Mouse (Mus musculus): ENCODE data around the gene Lrrc1.
A peak's percentile ranks its signal among the peaks of the same experiment; 100 is the strongest.

Gene Lrrc1

GRCm38 (mm10) chr9:77502171-77502547 is 42.5 kb downstream of the Lrrc1 start:
- no peak for DNase-seq (ENCODE audit: low spot score in 2 of 2)

GRCm38 (mm10) chr9:77499084-77499483 is 45.6 kb downstream of the Lrrc1 start:
- DNase-seq (ENCODE audit: low spot score in 2 of 2) = no peak

GRCm38 (mm10) chr9:77498406-77498805 is 46.3 kb downstream of the Lrrc1 start:
- DNase-seq (ENCODE audit: low spot score in 2 of 2) = no peak

- DNase-seq (ENCODE audit: low spot score in 2 of 2) = no peak
Observed at GRCm38 (mm10) chr9:77497173-77497572, 47.5 kb downstream of the Lrrc1 start.

GRCm38 (mm10) chr9:77496540-77497062 is 48.1 kb downstream of the Lrrc1 start:
- DNase-seq (ENCODE audit: low spot score in 2 of 2) = no peak

- no peak for DNase-seq (ENCODE audit: low spot score in 2 of 2)
Observed at GRCm38 (mm10) chr9:77494307-77494706, 50.4 kb downstream of the Lrrc1 start.

GRCm38 (mm10) chr9:77488611-77489010 is 56.1 kb downstream of the Lrrc1 start:
- no peak for DNase-seq (ENCODE audit: low spot score in 2 of 2)

GRCm38 (mm10) chr9:77487427-77487826 is 57.2 kb downstream of the Lrrc1 start:
- DNase-seq (ENCODE audit: low spot score in 2 of 2) = no peak

- no peak for DNase-seq (ENCODE audit: low spot score in 2 of 2)
Observed at GRCm38 (mm10) chr9:77485915-77486314, 58.8 kb downstream of the Lrrc1 start.

GRCm38 (mm10) chr9:77484751-77485150 is 59.9 kb downstream of the Lrrc1 start:
- DNase-seq (ENCODE audit: low spot score in 2 of 2) = no peak

- no peak for DNase-seq (ENCODE audit: low spot score in 2 of 2)
Observed at GRCm38 (mm10) chr9:77483559-77483958, 61.1 kb downstream of the Lrrc1 start.

- no peak for DNase-seq (ENCODE audit: low spot score in 2 of 2)
Observed at GRCm38 (mm10) chr9:77482281-77482680, 62.4 kb downstream of the Lrrc1 start.

GRCm38 (mm10) chr9:77481380-77481779 is 63.3 kb downstream of the Lrrc1 start:
- no peak for DNase-seq (ENCODE audit: low spot score in 2 of 2)

- DNase-seq (ENCODE audit: low spot score in 2 of 2) = peak; percentile 44 to 50
Observed at GRCm38 (mm10) chr9:77480574-77481319, 63.9 kb downstream of the Lrrc1 start.

- no peak for DNase-seq (ENCODE audit: low spot score in 2 of 2)
Observed at GRCm38 (mm10) chr9:77480001-77480400, 64.7 kb downstream of the Lrrc1 start.

GRCm38 (mm10) chr9:77478166-77478920 is 66.3 kb downstream of the Lrrc1 start:
- no peak for DNase-seq (ENCODE audit: low spot score in 2 of 2)

- no peak for DNase-seq (ENCODE audit: low spot score in 2 of 2)
Observed at GRCm38 (mm10) chr9:77474535-77474934, 70.1 kb downstream of the Lrrc1 start.

- DNase-seq (ENCODE audit: low spot score in 2 of 2) = no peak
Observed at GRCm38 (mm10) chr9:77472557-77472956, 72.1 kb downstream of the Lrrc1 start.

GRCm38 (mm10) chr9:77471646-77472220 is 72.9 kb downstream of the Lrrc1 start:
- no peak for DNase-seq (ENCODE audit: low spot score in 2 of 2)

GRCm38 (mm10) chr9:77469791-77470607 is 74.7 kb downstream of the Lrrc1 start:
- peak; percentile 70 to 81 for DNase-seq (ENCODE audit: low spot score in 2 of 2)

GRCm38 (mm10) chr9:77466926-77467325 is 77.7 kb downstream of the Lrrc1 start:
- DNase-seq (ENCODE audit: low spot score in 2 of 2) = no peak

GRCm38 (mm10) chr9:77465401-77465800 is 79.3 kb downstream of the Lrrc1 start:
- DNase-seq (ENCODE audit: low spot score in 2 of 2) = no peak

All from right cerebral cortex, adult 2 months (tissue).